Mouse (Mus musculus) testis, adult 2 months (tissue): Measurements from ENCODE around the gene Scrg1.
"Not testable (repeated sequence)": the region's sequence is repeated elsewhere in the genome, so short reads cannot be mapped to it uniquely, and the experiment has no call there.

ENCODE experiments used
- CTCF ChIP-seq: fragments of 200-500 bp; IDR thresholded peaks from 2 replicates; pipeline ENCODE4 v1.5.1; 2012; ENCODE audit warnings: low read depth, mild to moderate bottlenecking, inconsistent platforms, low read length, moderate library complexity; ENCODE audit not compliant: control insufficient read depth, insufficient read depth, insufficient replicate concordance
- POLR2A ChIP-seq: fragments of 200-500 bp; IDR thresholded peaks from 2 replicates; pipeline ENCODE4 v1.6.1; 2012; ENCODE audit warnings: low read depth, mild to moderate bottlenecking, inconsistent platforms, low read length, moderate library complexity; ENCODE audit not compliant: control insufficient read depth

GRCm38 (mm10) chr8:57429888-57430274 is 25.8 kb upstream of the Scrg1 start:
- not testable (repeated sequence) for TF ChIP-seq CTCF, POLR2A
